9 mouse cellular contexts compared by ENCODE assay signal in genomic region chr8:120542995-120543394, GRCm38 (mm10). TPM values are rescaled to one million over a fixed set of nuclear protein-coding genes. Genes with fewer than 3 reads are reported as not detected.
A peak's percentile ranks its signal among the peaks of the same experiment; 100 is the strongest.
DNase-seq lines count a peak whose midpoint lies in the region; ATAC-seq and TF ChIP-seq lines count a peak whose summit lies in the region.
"Had no signal": no experiment of that assay in that cellular context is flagged by ENCODE, and none has a peak within 500 bp of the region (broad histone marks: within the 10 kb centered on the region; RNA-seq: fewer than 3 reads in every experiment).

No protein-coding gene starts in this region.

- H3K4me2 ChIP-seq in heart, embryonic 14.5 days (ENCODE audit: low read length), result peak overlapping the region; percentile 34
- H3K4me2 ChIP-seq in hindbrain, embryonic 13.5 days, result peak overlapping the region; percentile 21; the same call in 1 of the 2 replicates
- no peak overlapping the region for H3K4me2 ChIP-seq in midbrain, embryonic 11.5 days
- H3K4me2 ChIP-seq: kidney, embryonic 15.5 days had no signal

- H3K4me3 ChIP-seq in heart, embryonic 14.5 days (ENCODE audit: control insufficient read depth in 1 of 2, insufficient read depth in 1 of 2, low read depth in 1 of 2, low read length in 2 of 2), result no peak overlapping the region
- peak overlapping the region; percentile 37; the same call in 1 of the 2 replicates for H3K4me3 ChIP-seq in E14TG2a.4 (replicated peaks; ENCODE audit: low read length)
- H3K4me3 ChIP-seq in hindbrain, embryonic 13.5 days, result no peak overlapping the region
- H3K4me3 ChIP-seq in midbrain, embryonic 11.5 days (ENCODE audit: low read depth, low read length), result no peak overlapping the region
- H3K4me3 ChIP-seq: kidney, embryonic 15.5 days had no signal

- peaks cover 57 to 89% of the 10 kb centered on the region in 2 experiments for H3K4me1 ChIP-seq in heart, embryonic 14.5 days (ENCODE audit: control insufficient read depth in 2 of 2, insufficient read depth in 2 of 2, low read length in 2 of 2)
- peaks cover 96% of the 10 kb centered on the region for H3K4me1 ChIP-seq in E14TG2a.4 (replicated peaks; ENCODE audit: low read depth, low read length)
- H3K4me1 ChIP-seq in hindbrain, embryonic 13.5 days (replicated peaks), result peaks cover 94% of the 10 kb centered on the region
- H3K4me1 ChIP-seq in midbrain, embryonic 11.5 days (ENCODE audit: control insufficient read depth, insufficient read depth, low read length), result peaks cover 73% of the 10 kb centered on the region

- peak overlapping the region; percentile 35 for H3K9ac ChIP-seq in heart, embryonic 14.5 days (ENCODE audit: low read length)
- H3K9ac ChIP-seq in hindbrain, embryonic 13.5 days, result peak overlapping the region; percentile 59; the same call in 1 of the 2 replicates
- 0 out of 2 replicates have a peak overlapping the region, but pooled peaks have one; percentile 39 for H3K9ac ChIP-seq in midbrain, embryonic 11.5 days (ENCODE audit: low read length)
- H3K9ac ChIP-seq: kidney, embryonic 15.5 days had no signal

- no peaks in the 10 kb centered on the region for H3K9me3 ChIP-seq in heart, embryonic 14.5 days (ENCODE audit: control insufficient read depth, low read length)
- H3K9me3 ChIP-seq in E14TG2a.4 (ENCODE audit: low read length), result no peaks in the 10 kb centered on the region
- no peaks in the 10 kb centered on the region for H3K9me3 ChIP-seq in hindbrain, embryonic 13.5 days
- H3K9me3 ChIP-seq in midbrain, embryonic 11.5 days (ENCODE audit: control insufficient read depth, low read length), result no peaks in the 10 kb centered on the region
- H3K9me3 ChIP-seq: kidney, embryonic 15.5 days had no signal

- DNase-seq in heart, adult 8-10 months (ENCODE audit: low spot score), result no peak
- DNase-seq in midbrain, embryonic 11.5 days (ENCODE audit: low spot score, missing footprints), result no peak
- no peak for DNase-seq in T-cell, adult 2 months (ENCODE audit: low spot score)
- no peak for DNase-seq in B cell, adult 2 months
- no peak for DNase-seq in frontal cortex, postnatal 36 days (ENCODE audit: low spot score in 2 of 2)

- no peak for TF ChIP-seq CTCF in E14TG2a.4 (conservative IDR thresholded peaks at IDR 0.05; ENCODE audit: low read length)

- H3K36me3 ChIP-seq in heart, embryonic 14.5 days (ENCODE audit: control insufficient read depth, insufficient read depth, low read length), result no peaks in the 10 kb centered on the region
- H3K36me3 ChIP-seq in E14TG2a.4 (ENCODE audit: insufficient read depth, low read length), result peaks cover 64% of the 10 kb centered on the region
- H3K36me3 ChIP-seq in hindbrain, embryonic 13.5 days, result no peaks in the 10 kb centered on the region
- no peaks in the 10 kb centered on the region for H3K36me3 ChIP-seq in midbrain, embryonic 11.5 days (ENCODE audit: control insufficient read depth, insufficient read depth, low read length)
- H3K36me3 ChIP-seq: kidney, embryonic 15.5 days had no signal

- no peak for ATAC-seq in heart, embryonic 14.5 days (ENCODE audit: insufficient number of reproducible peaks, insufficient read depth, low FRiP score, low read depth)
- ATAC-seq in hindbrain, embryonic 13.5 days (ENCODE audit: low FRiP score), result no peak
- no peak for ATAC-seq in midbrain, embryonic 11.5 days (ENCODE audit: low FRiP score)

- H3K27me3 ChIP-seq in heart, embryonic 14.5 days (ENCODE audit: control insufficient read depth, insufficient read depth, low read length), result no peaks in the 10 kb centered on the region
- no peaks in the 10 kb centered on the region for H3K27me3 ChIP-seq in E14TG2a.4 (ENCODE audit: insufficient read depth, low read length)
- no peaks in the 10 kb centered on the region for H3K27me3 ChIP-seq in hindbrain, embryonic 13.5 days
- no peaks in the 10 kb centered on the region for H3K27me3 ChIP-seq in midbrain, embryonic 11.5 days (ENCODE audit: control insufficient read depth, insufficient read depth, low read length)
- H3K27me3 ChIP-seq: kidney, embryonic 15.5 days had no signal

- 31% methylated on average over 13 of the region's 13 CpGs for WGBS in heart, embryonic 14.5 days
- WGBS in hindbrain, embryonic 13.5 days, result 20% methylated on average over 13 of the region's 13 CpGs
- WGBS in midbrain, embryonic 11.5 days, result 18% methylated on average over 13 of the region's 13 CpGs

- peak overlapping the region; percentile 22 to 80; a peak in 3 of 4 replicates for H3K27ac ChIP-seq in heart, embryonic 14.5 days (replicated peaks in 1 of 2; ENCODE audit: control insufficient read depth in 1 of 2, insufficient read depth in 1 of 2, low read depth in 2 of 2, low read length in 2 of 2)
- H3K27ac ChIP-seq in hindbrain, embryonic 13.5 days, result peak overlapping the region; percentile 71
- no peak overlapping the region; the same call in 1 of the 2 replicates for H3K27ac ChIP-seq in midbrain, embryonic 11.5 days (ENCODE audit: low read depth, low read length)
- H3K27ac ChIP-seq: kidney, embryonic 15.5 days had no signal

RNA-seq across cellular contexts. Expression of gene Gins2, which starts 46.1 kb away (rescaled TPM):
- 51.1 and 60.6 TPM in 2 replicates for polyA plus RNA-seq in heart, embryonic 14.5 days (2014; fragmentation: Nextera tagmentation; extraction: Ambion mirVana)
- total RNA-seq in heart, adult 8-10 months (2022), result 1 to 10 TPM in 3 of 4 experiments, under 1 TPM in 1; 0.98 to 1.7 (median 1.7) TPM
- 23.1 and 24.5 TPM in 2 replicates for polyA plus RNA-seq in hindbrain, embryonic 13.5 days (2015; fragmentation: Nextera tagmentation; extraction: Ambion mirVana)
- 113 and 120 TPM in 2 replicates for polyA plus RNA-seq in midbrain, embryonic 11.5 days (2014; fragmentation: Nextera tagmentation; extraction: Ambion mirVana)
